Mouse (Mus musculus): ENCODE data around the gene Psmd9. TPM values are rescaled to one million over a fixed set of nuclear protein-coding genes. Genes with fewer than 3 reads are reported as not detected.

Psmd9 gene
- total RNA-seq, 2 experiments from 2014 or later = 28.2 to 30.8 TPM

- peak; percentile 87 to 89 for DNase-seq
Measured at GRCm38 (mm10) chr5:123251834-123252233, 82.6 kb downstream of the Psmd9 start, which contains the start of gene Wdr66. TSS of gene Wdr66 (plus strand) at chr5:123252102.

DNA sequence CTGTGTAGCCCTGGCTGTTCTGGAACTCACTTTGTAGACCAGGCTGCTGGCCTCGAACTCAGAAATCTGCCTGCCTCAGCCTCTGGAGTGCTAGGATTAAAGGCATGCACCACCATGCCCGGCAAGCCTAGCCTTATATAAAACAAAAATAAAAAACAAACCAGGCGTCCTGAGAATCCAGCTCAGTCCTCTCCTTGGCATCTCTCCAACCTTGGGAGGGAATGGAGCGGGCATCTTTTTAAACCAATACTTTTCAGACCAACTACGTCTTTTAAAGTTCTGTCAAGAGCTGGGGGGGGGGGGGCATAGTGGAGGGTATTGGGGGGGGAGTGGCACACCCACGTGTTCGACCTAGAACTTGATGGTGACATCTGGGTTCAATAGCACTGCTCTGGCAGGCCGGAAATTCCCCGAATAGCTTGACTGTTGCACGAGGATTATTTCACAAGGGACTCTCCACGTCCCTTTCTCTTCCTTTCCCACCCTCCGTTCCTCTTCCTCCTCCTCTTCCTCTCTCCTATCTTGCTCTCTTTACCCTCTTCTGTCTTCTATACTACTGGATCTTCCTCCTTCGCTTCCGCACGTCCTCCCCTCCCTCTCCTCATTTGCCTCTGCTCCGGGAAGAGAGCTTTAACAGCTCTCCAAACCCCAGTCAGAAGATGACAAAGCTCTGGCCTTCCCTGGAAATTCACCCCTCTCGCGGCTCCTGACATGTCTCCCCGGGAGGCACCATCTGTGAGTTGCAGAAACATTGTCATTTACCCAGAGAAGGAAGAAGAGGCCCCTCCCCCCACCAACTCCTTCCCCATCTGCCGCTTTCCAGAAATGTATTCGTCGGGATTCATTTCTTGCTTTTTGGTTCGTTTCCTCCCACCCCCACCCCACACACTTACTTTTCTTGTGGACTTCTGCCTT lies 87.9 kb downstream of the Psmd9 start:
- peak; percentile 46 for DNase-seq

DNA sequence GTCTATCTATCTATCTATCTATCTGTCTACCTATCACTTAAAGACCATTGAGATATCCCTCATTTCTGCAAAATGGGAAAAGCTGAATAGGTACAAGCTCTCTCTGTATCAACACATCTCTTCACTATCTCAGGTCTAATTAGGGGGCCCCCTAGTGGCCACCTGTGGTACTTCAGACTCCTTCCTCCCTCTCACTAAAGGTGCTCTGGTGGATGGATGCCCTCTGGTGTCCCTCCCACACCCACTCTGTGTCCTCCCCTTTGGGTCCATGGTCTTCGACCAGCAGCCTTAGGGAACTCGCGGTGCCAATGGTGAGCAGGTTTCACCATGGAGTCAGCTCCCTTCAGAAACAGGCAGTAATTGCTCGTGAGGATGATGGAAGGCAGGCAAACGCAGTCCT lies 89.8 kb downstream of the Psmd9 start:
- no peak for DNase-seq

DNA sequence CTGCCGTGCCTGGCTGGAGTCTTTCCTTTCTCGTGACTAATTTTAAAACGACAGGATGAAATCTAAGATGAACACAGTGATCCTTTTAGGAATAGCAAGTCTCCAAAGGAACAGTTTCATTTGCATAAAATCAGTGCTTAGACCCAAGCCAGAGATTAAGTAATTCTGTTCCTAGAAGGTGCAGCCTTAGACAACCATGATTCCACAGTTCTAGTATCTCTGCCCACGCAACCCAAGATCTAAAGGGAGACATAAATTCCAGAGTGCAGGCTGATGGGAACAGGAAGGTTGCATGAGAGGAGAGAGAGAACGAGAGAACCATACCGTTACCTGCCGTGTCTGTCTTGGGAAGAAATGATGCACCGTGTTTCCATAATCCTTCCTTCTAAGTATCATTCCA lies 91.5 kb downstream of the Psmd9 start:
- no peak for DNase-seq

GRCm38 (mm10) chr5:123266909-123267308 lies 97.7 kb downstream of the Psmd9 start:
- DNase-seq = no peak

DNA sequence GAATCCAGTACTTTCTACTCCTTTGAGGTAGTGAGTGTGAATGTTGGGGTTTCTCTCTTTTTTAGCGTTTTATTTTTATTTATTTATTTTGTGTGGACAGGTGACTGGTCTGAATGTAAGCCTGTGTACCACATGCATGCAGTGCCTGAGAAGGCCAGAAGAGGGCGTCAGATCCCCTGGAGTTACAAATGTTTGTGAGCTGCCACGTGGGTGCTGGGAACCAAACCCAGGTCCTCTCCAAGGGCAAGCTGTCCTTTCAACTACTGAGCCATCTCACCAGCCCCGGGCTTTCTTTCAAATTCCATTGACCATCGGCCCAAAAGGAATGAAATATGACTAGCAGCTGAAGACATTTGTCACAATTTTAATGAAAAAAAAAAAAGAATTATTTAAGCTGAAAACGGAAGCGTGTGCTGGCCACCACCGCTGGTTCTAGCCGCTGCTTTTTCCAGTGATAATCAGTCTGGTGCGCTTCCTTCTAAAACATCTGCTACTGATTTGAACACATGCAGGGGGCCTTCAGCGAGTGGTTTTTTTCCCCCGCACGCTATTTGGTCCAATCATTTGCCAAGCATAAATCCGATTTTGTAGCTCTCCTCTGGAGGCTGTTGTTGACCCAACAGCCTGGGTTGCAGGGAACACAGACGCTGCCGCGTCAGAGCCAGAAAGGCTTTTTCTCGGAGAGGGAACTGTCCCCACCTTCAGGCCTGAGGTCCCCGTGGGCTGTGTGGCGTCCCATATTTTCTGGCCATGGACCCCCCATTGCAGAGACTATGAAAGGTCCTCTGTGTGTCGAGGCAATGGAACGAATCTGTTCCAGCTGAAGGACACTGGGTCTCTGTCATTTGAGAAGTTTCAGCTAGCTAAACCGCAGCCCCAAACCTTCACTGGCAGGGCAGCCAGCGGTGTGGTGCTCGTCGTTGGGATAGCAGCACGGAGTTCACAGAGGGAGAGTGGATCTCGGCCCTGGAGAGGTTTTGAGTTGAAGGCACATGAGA lies 99.6 kb downstream of the Psmd9 start:
- DNase-seq = no peak

DNA sequence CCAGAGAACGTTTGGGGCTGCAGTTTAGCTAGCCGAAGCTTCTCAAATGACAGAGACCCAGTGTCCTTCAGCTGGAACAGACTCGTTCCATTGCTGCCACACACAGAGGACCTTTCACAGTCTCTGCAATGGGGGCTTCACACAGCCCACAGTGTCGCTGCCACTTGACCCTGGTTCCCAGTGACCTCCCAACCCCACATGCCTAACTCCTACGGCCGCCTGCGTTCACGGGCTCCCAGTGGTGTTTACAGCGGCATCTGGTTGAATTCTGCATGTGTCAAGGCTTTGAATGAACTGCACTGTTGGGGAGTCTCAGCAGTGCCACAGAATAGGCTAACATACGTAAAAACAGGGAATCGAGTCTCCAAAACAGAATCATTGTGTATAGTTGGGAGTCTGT lies 101.7 kb downstream of the Psmd9 start:
- DNase-seq = no peak

DNA sequence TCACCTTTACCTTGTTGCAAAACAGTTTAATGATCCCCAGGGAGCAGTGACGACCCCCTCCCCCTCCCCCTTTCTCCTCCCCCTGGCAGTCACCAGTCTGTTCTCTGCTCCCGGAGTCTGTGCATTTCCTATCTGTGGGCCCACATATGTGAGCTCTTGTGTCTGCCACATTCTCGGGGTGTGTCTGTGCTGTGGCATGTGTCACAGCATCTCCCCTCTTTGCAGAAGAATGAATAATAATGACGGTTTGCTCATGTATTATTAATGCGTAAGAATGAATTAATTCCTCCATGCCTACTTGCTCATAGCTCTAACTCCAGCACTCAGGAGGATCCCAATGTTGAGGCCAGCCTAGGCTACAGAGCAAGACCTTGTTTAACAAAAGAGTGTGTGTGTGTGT lies 103.7 kb downstream of the Psmd9 start:
- no peak for DNase-seq

DNA sequence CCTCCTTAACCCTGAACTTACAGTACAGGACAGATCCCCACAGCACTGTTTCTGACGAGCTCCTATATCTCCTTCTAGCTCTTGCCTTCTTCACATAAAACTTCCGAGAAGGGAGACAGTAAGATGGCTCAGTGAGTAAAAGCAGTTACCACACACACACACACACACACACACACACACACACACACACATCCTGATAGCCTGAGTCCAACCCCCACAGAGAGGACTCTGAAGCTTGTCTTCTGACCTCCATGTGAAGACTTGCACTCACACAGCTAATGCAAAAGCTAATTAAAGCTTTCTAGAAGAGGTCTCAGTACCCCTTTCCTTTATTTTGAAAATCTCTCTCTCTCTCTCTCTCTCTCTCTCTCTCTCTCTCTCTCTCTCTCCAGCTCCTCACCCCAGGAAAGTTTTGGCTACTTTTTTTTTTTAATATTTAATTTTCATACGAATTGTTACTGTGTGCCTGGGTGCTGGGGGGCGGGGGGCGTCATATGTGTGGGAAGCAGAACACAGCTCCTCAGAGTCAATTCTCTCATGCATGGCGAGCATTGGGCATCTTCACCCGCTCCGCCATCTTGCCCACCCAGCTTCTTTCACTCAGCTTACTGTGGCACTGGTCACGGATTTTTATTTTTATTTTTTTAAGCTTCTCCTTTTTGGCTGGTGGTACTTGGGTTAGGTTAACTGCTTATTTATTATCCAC lies 107.6 kb downstream of the Psmd9 start:
- DNase-seq = no peak

DNA sequence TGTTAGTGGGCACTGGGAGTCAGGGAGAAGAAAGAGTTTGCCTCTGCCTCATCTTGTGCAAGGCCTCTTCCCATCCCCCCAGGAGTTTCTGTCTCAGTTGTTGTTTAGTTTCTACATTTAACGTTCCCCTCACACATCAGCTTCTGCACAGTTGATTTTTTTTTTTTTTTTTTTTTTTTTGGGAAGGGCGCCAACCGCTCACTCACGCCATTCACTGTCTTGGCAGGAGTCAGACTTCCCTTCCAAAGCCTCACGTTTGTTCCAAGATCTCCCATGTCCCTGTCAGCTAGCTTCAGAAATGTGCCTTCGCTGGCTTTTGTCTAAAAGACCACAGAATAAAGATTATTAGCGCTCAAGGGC lies 108.1 kb downstream of the Psmd9 start:
- no peak for DNase-seq

GRCm38 (mm10) chr5:123277704-123278103 lies 108.5 kb downstream of the Psmd9 start:
- DNase-seq = no peak

GRCm38 (mm10) chr5:123279248-123279647 lies 110.0 kb downstream of the Psmd9 start:
- no peak for DNase-seq

DNA sequence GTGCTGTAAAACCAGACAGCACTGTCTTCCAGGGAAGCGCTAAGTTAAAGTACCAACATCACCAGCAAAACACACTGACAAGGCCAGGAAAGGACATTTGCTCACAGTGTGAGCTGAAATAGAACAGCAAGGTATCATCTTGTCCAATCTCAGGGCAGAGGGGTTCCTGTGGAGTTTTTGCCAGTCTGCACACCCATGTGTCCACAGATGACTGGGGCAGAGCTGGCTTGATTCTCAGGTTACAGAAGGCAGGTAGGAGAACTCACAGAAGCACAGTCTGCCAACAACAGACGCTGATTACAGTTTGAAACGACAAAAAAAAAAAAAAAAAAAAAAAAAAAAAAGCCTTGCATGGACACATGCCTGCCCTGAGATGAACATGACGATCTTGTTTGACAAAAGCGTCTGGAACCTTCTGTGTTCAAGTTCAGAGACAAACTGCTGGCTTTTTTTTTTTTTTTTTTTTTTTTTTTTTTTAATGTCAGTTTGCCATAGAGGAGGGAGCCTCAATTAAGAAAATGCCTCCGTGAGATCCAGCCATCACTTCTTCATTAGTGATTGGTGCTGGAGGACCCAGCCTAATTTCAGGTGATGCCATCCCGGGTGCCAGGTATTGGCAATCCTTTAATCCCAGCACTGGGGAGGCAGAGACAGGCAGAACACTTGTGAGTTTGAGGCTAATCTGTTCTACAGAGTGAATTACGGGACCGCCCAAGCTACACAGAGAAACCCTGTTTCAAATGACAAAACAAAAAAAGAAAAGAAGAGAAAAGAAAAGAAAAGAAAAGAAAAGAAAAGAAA lies 112.3 kb downstream of the Psmd9 start:
- no peak for DNase-seq

GRCm38 (mm10) chr5:123285174-123285573 lies 116.0 kb downstream of the Psmd9 start:
- DNase-seq = peak; percentile 39 to 50

- DNase-seq = no peak
Measured at GRCm38 (mm10) chr5:123288079-123288478, 118.9 kb downstream of the Psmd9 start.

- DNase-seq = no peak
Measured at GRCm38 (mm10) chr5:123294653-123295052, 125.4 kb downstream of the Psmd9 start.

DNA sequence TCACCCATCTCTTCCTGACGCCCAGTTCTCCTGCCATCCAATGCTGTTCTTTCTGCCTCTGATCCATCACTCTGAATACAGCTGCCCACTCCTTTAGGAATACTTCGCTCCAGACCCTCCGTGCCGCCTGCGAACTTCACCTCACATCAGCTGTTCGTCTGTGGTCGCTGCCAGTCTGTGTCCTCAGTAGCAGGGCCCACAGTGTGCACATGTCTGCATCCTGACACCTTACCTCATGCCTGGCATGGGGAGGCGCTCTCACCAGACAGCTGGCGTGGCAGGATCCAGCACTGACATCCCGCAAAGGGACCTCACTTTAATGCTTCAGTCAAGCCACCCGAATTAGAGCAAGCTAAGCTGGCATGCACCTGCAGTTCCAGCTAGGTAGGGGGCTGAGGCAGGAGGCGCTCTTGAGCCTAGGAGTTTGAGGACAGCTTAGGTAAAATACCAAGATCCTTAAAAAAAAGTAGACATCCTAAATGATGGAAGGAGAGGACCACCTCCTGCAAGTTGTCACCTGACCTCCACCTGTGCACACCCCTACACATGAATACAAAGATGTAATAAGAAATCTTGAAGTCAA lies 127.1 kb downstream of the Psmd9 start:
- no peak for DNase-seq

DNA sequence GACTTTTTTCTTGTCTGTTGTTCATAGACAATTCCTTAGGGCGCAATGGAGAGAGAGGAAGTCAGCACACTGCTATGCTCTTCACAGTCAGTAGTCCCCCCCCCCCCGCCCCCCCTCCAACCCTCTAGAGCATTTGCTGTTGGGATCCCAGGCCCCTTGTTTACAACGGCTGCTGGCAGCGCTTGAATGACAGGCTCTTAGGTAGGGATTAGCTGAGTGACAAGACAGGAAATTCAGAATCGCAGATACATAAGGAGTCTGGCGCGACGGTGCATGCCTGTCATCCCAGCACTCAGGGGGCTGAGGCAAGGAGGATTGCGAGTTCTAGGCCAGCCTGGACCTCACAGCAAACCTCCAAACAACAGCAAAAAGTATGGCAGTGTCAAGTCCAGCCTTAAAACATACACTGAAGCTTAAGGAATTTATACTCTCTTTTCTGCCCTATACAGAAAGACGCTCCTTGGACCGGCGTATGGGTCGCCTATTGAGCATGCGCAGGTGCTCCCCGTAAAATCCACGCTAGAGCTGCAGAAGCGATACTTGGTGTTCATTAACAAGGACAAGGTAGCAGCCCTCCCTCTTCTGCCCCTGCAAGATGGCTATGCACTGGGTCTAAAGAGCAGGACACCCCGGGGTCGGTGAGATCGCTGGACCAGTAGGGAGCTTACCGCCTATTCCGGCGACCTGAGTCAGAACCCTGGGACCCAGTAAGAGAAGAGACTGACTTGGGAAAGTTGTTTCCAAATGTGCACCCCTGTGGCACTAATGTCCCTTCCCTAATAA lies 128.0 kb downstream of the Psmd9 start:
- no peak for DNase-seq

- no peak for DNase-seq
Measured at GRCm38 (mm10) chr5:123297830-123298229, 128.6 kb downstream of the Psmd9 start.

DNA sequence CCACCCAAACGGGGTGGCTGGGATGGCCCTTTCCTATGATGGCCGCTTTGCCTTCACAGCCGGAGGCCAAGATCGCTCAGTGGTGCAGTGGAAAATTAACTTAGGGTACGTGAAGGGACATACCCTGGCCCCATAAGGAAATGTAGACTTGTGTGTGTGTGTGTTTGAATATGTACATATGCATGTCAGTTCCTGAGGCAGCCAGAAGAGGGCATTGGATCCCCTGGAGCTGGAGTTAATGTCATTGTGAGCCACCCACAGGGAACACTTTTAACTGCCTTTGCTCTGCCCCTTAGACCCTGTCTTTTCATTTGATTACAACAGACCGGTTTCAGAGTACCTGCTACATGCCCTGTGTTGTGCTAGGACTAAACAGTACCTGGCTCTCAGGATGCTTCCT lies 129.3 kb downstream of the Psmd9 start:
- DNase-seq = no peak

All from layer of hippocampus, postnatal 36 days (tissue).